Mouse (Mus musculus): ENCODE data around the gene Frmd4b. TPM values are rescaled to one million over a fixed set of nuclear protein-coding genes. Genes with fewer than 3 reads are reported as not detected.

Gene Frmd4b
- polyA plus RNA-seq, 1 experiment = 14.3 TPM

DNA sequence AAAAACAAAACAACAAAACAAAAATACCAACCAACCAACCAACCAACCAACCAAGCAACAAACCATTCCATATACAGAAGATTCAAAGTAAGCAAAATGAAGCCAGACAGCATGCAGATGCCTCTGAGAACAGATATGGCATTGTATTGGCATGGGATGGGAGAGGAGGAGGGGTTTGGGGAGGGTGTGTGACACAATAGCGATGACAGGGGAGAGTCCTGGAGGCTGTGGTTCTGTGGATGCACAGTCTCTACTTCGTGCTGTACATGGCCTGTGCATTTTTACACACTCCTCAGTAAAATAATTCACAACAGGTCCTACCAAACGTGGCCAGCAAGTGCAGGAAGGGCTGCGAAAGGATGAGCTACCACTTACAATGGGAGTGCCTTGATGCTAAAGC lies 278.5 kb downstream of the Frmd4b start:
- peak in 1 of 2 experiments; percentile 8 for DNase-seq (ENCODE audit: extremely low spot score in 1 of 2, low spot score in 1 of 2)

GRCm38 (mm10) chr6:97333323-97333722 lies 284.0 kb downstream of the Frmd4b start:
- DNase-seq (ENCODE audit: extremely low spot score in 1 of 2, low spot score in 1 of 2) = peak in 1 of 2 experiments; percentile 18

DNA sequence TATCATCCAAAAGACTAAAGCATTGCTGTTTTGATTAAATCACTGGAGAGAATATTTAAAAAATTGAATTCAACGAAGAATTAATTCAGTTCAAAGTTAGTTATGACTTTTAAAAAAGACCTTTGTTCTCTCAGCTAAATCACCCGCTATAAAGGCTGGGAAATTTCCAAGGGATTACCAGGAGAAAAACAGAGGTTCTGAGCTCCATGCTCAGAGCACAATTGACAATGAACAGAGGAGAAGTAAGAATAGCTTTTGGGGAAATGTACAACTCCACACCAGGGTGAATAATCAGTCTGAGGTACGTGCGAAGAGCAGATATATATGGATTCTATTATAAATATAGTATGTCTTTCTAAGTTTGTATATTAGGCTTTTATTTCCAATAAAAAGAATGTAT lies 293.4 kb downstream of the Frmd4b start:
- no peak for DNase-seq (ENCODE audit: extremely low spot score in 1 of 2, low spot score in 1 of 2)

GRCm38 (mm10) chr6:97322126-97322525 lies 295.2 kb downstream of the Frmd4b start:
- no peak for DNase-seq (ENCODE audit: extremely low spot score in 1 of 2, low spot score in 1 of 2)

- DNase-seq (ENCODE audit: extremely low spot score in 1 of 2, low spot score in 1 of 2) = no peak
Observed at GRCm38 (mm10) chr6:97321156-97321555, 296.2 kb downstream of the Frmd4b start.

DNA sequence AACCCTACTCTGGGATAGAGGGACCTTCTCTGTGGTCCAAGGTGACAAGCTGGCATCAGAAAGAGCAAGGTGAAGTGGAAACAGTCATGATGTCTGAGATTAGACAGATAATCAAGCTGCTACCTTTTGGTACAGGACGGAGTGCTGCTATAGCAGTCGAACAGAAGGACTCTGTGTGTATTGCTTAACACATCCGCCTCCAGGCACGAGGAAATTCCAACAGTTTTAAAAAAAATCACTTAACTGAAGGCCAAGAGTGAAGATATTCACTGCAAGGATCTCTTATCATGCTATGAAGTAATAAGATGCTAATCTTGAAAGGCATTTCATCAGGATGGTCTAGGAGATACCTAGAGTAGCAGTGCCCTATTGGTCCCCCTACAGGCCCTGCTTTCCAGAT lies 298.3 kb downstream of the Frmd4b start:
- DNase-seq (ENCODE audit: extremely low spot score in 1 of 2, low spot score in 1 of 2) = peak in 1 of 2 experiments; percentile 57

- no peak for DNase-seq (ENCODE audit: extremely low spot score in 1 of 2, low spot score in 1 of 2)
Observed at GRCm38 (mm10) chr6:97317956-97318355, 299.4 kb downstream of the Frmd4b start.

DNA sequence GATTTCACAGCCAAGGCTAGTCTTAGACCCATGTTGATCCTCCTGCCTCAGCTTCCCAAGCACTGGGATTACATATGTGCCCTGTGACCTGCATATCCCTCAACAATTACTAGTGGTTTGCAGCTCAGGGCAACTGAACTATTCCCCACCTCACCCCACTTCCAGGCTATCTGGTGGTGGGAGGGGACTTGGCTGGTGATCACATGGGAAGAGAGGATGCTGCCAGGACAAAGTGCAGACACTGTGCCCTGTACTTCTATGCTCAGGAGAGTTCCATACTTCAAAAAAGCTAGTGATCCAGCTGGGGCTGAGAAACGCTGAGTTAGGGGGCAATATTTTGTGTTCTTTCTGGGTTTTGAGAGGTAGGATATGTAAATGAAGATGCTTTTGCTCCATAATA lies 300.6 kb downstream of the Frmd4b start:
- no peak for DNase-seq (ENCODE audit: extremely low spot score in 1 of 2, low spot score in 1 of 2)

- DNase-seq (ENCODE audit: extremely low spot score in 1 of 2, low spot score in 1 of 2) = no peak
Observed at GRCm38 (mm10) chr6:97315311-97315710, 302.0 kb downstream of the Frmd4b start.

DNA sequence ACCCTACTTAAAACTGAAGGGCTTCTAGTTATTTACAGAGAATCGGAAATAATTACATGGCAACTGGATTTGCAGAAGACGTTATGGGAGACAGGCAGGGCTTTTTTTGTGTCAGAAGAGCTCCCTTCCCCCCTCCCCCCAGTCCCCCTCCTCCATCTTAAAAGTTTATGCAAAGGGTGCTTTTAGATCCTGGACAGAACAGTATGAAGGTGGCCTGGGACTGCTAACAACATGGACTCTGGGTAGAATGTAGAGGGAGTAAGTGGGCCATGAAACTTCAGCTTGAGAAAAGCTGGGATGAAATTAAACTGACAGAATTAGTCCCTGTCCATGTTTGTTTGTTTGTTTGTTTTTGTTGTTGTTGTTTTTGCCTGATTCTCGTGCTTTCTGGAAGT lies 304.8 kb downstream of the Frmd4b start:
- no peak for DNase-seq (ENCODE audit: extremely low spot score in 1 of 2, low spot score in 1 of 2)

GRCm38 (mm10) chr6:97311599-97312544 lies 305.5 kb downstream of the Frmd4b start:
- DNase-seq (ENCODE audit: extremely low spot score in 1 of 2, low spot score in 1 of 2) = no peak

DNA sequence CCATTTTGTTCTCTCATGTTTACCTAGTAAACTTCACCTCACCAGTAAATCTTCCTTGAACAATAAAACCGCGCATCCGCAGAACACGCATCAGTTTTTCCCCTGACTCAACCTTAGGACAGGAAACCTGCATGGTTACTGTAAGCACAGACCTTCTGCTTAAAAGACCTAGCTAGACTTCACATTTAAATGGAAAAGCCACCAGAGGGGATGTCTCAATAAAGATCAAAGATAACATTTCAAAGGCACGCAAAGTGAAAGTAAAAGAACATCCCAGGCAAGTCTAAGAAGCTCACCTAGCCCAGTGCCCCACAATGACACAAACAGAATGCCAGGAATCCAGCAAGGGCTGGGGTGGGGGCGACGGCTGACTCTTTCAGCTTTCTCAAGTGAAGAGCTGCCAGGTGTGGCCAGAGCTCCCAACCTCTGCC lies 306.4 kb downstream of the Frmd4b start:
- no peak for DNase-seq (ENCODE audit: extremely low spot score in 1 of 2, low spot score in 1 of 2)

DNA sequence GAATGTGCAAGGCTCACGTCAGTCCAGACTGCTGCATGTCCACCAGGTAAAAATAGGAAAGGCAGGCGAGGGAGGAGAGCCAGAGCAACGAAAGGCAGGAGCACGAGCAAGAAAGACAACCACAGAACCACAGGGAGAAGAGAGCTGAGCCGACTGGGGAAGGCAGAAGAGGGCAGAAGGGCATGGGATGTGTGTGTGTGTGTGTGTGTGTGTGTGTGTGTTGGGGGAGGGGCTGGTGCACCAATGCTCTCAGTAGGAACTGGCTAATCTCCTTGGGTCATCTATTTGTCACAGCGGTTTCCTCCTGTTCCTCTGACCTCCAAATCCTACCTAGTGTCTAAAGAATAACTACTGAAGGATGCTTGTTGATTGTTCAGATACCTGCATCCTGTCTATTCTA lies 308.2 kb downstream of the Frmd4b start:
- DNase-seq (ENCODE audit: extremely low spot score in 1 of 2, low spot score in 1 of 2) = no peak

DNA sequence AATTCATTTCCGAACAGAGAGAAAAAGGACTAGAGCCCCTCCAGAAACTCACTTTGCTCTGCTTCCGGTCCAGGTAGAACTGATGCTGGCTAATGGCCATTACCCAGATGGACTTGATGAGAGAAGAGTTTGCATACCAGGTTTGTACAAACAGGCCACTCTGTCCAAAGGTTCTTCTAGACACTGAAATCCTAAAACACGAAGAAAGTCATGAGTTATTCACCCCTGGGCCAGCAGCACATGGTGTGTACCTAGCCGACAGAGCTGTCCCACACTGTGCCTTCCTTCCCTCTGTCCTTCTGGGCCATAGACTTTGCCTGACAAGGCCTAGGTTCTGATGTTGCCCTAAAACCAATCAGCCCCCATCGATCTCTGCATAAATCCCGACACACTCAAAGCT lies 308.8 kb downstream of the Frmd4b start:
- no peak for DNase-seq (ENCODE audit: extremely low spot score in 1 of 2, low spot score in 1 of 2)

DNA sequence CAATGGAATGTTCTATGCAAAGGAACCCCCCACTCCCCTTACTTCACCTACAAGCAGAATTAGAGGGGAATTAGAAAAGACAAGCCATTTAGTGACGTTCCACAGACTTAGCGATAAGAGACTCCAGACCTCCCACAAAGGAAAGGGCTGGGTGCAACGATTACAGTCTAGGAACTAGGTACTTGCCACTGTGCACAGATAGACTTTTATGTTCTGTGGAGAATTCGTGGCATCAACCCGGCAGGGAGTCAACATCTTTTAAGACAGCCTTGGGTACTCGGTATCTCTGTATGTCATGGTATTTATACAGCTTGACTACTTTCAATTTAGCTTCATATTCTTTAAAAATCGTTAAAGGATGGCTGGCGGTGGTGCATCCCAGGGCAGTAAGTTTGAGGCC lies 310.1 kb downstream of the Frmd4b start:
- no peak for DNase-seq (ENCODE audit: extremely low spot score in 1 of 2, low spot score in 1 of 2)

DNA sequence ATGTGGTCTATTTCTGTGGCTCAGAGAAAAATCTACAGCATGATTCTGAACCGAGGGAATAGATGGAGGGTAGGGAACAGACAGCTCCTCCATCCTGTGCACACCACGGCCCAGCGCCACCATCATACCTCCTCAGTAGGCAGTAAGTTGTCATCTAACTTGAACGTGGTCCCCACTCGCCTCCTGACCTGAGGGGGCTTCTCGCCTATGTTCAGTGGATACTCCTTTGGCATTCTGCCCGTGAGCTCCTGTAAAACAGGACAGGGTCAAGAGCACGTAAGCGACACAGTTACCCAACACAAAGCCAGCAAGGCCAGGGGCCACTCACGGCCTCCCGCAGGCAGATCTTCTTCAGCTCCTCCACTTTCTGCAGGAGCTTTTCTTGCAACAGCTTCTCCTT lies 311.0 kb downstream of the Frmd4b start:
- no peak for DNase-seq (ENCODE audit: extremely low spot score in 1 of 2, low spot score in 1 of 2)

DNA sequence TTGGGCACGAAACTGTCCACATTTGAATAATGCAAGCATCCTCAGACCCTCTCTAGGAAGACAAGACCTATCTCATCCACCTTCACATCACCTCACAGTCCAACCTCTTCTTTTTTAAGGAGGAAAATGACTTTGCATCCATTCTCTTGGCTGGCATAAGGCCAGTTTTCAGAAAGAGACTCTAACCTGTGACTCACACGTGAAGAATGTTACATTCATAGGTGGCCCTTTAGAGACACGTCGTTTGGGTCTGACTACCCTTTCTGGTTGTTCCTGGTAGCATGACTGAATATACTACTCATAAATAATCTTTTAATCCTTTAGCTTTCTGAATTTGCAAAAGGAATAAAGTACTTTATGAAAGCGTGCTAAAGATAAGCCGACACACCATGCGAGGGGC lies 311.9 kb downstream of the Frmd4b start:
- DNase-seq (ENCODE audit: extremely low spot score in 1 of 2, low spot score in 1 of 2) = no peak

- DNase-seq (ENCODE audit: extremely low spot score in 1 of 2, low spot score in 1 of 2) = peak in 1 of 2 experiments; percentile 14
Observed at GRCm38 (mm10) chr6:97305010-97305409, 312.3 kb downstream of the Frmd4b start.

DNA sequence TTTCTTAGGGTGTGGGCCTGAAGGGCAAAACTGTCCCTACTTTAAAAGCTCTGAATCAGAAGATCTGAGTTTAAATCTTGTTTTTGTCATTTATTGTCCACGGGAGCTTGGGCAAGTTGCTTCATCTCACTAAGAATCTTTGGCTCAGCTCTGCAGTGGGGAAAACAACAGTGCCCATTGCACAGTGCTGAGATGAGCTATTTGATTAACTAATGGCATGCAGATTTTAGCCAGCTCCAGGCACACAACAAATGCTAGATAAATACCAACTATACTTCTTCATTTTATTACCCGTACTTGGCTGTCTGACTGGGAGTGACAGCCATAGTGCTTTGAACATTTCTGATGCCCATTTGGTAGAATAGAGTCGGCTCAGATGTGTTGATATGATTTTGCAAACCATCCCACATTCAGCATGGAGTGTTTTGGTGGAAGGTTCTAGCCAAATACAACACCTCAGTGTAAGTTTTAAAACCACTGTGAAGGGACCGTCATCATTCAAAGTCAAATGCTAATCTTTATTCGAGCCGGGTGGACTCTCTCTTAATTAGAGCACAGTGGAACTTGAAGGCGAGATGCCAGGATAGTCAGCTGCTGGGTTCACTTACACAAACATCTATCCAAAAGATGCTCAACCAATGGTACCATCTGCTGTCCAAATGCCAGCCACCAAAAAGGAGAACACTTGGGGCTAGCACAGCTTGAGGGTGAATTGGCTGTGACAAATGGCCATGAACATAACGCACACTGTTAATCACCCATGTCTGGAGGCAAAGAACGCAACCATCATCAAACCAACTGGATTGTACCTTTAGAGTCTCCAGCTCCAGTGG lies 313.8 kb downstream of the Frmd4b start:
- no peak for DNase-seq (ENCODE audit: extremely low spot score in 1 of 2, low spot score in 1 of 2)

GRCm38 (mm10) chr6:97302303-97302702 lies 315.0 kb downstream of the Frmd4b start:
- DNase-seq (ENCODE audit: extremely low spot score in 1 of 2, low spot score in 1 of 2) = no peak

- DNase-seq (ENCODE audit: extremely low spot score in 1 of 2, low spot score in 1 of 2) = no peak
Observed at GRCm38 (mm10) chr6:97300659-97301058, 316.7 kb downstream of the Frmd4b start.
